Mouse (Mus musculus) hindbrain, embryonic 14.5 days (tissue): ENCODE results near the gene Pde10a. TPM values are rescaled to one million over a fixed set of nuclear protein-coding genes. Genes with fewer than 3 reads are reported as not detected.

Experiments used
- ATAC-seq: fragments of 200-750 bp; cut with Nextera tagmentation; 2 replicates; pipeline ENCODE4 v1.8.0; 2017; ENCODE audit warnings: moderate number of reproducible peaks, mild to moderate bottlenecking, moderate TSS enrichment, moderate library complexity; ENCODE audit not compliant: low FRiP score
- DNase-seq: peaks from one replicate; pipeline ENCODE4 v3.0.0-alpha.2; 2015; ENCODE audit warnings: low spot score
- H3K27ac ChIP-seq: fragments of 300-500 bp; sonication (generic); 2 replicates; pipeline ENCODE4 v1.5.1; 2014; ENCODE audit warnings: mild to moderate bottlenecking, moderate library complexity
- H3K27me3 ChIP-seq: fragments of 300-500 bp; sonication (generic); 2 replicates; pipeline ENCODE4 v1.6.1; 2014; ENCODE audit warnings: mild to moderate bottlenecking, low read length, mixed read lengths; ENCODE audit not compliant: control insufficient read depth, insufficient read depth
- H3K36me3 ChIP-seq: fragments of 300-500 bp; sonication (generic); replicated peaks from 2 replicates; pipeline ENCODE4 v1.6.1; 2014; ENCODE audit not compliant: control insufficient read depth, insufficient read depth
- H3K4me1 ChIP-seq: fragments of 300-500 bp; sonication (generic); replicated peaks from 2 replicates; pipeline ENCODE4 v1.6.1; 2014; ENCODE audit warnings: antibody characterized with exemption, low read length, mixed read lengths; ENCODE audit not compliant: control insufficient read depth, insufficient read depth
- H3K4me2 ChIP-seq: fragments of 300-500 bp; sonication (generic); replicated peaks from 2 replicates; pipeline ENCODE4 v1.6.1; 2014; ENCODE audit warnings: mild to moderate bottlenecking, moderate library complexity
- H3K4me3 ChIP-seq: fragments of 300-500 bp; sonication (generic); replicated peaks from 2 replicates; pipeline ENCODE4 v1.5.1; 2014; ENCODE audit warnings: mild to moderate bottlenecking, low read length
- H3K9ac ChIP-seq: fragments of 300-500 bp; sonication (generic); 2 replicates; pipeline ENCODE4 v1.6.1; 2014
- H3K9me3 ChIP-seq: fragments of 300-500 bp; sonication (generic); 2 replicates; pipeline ENCODE4 v1.6.1; 2016; ENCODE audit warnings: low read length; ENCODE audit not compliant: control insufficient read depth
- WGBS: fragments of 180-500 bp; shearing (Covaris S2); extraction: QIAGEN DNeasy Blood & Tissue Kit; methylation state at CpG from one replicate; pipeline ENCODE4 v1.1.7; 2014; 5-methylcytosine and 5-hydroxymethylcytosine counted together
- polyA plus RNA-seq: library from polyadenylated mRNA; unstranded; fragments of >200 nt; fragmentation: Nextera tagmentation; extraction: Ambion mirVana; gene quantifications from 2 replicates; pipeline ENCODE4 v1.2.1, GENCODE M21; 2014

Gene Pde10a
- polyA plus RNA-seq, 1 experiment from 2014 or later, result 15.8 TPM

DNA sequence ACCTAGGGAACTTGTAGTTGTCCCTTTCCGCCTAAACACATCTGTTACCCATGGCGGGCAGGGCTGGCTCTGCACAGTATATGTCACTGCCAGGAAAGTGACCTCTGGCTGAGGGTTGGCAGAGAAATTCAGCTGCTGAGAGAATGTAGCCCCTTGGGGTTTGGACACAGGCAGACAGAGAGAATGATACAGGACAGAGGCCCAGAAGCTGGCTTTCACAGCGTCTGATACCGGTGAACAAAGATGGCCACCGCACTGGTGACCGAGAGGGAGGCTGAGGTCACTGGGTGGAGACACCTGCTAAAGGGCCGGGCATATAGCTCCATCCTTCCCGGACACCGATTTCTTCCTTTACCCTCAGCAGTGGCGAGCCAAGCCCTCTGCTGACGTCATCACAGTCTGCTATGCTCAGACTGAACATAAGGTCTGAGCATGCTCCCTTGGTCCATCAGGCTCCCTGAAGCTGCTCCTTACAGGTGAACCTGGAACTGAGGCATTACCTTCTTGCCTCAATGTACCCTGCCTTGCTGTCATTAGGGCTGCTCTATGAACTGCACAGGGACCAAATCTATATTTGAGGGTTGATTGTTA, 250.5 kb downstream of the Pde10a start:
- DNase-seq, result no peak
- no peak overlapping the region for H3K9ac ChIP-seq
- no peaks in the 10 kb centered on the region for H3K36me3 ChIP-seq
- H3K4me2 ChIP-seq, result no peak overlapping the region
- H3K27ac ChIP-seq, result no peak overlapping the region
- 75% methylated on average over 11 of the region's 11 CpGs for WGBS
- H3K9me3 ChIP-seq, result no peaks in the 10 kb centered on the region
- H3K4me1 ChIP-seq, result no peaks in the 10 kb centered on the region
- ATAC-seq, result no peak
- no peaks in the 10 kb centered on the region for H3K27me3 ChIP-seq
- H3K4me3 ChIP-seq, result no peak overlapping the region

DNA sequence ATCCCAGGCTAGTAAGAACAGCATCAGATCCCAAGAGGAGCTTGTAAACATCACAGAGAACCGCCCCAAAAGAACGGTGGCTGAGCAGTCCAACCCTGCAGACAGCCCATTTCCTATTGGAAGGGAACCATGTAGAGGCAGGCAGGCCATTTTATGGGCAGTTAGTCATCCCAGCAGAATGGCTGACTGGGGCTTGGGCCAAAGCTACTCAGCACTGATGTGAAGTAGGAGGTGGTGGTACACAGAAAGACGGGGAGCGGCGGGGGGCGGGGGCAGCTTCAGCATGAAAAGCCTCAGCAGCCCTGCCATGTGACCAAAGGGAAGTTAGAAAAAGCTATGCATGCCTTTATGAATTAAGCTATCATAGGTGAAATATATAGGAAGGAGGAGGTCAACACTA, 252.5 kb downstream of the Pde10a start:
- DNase-seq, result no peak
- Histone ChIP-seq H3K4me2 (no peak overlapping the region), H3K27me3 (no peaks in the 10 kb centered on the region), H3K4me3 (no peak overlapping the region), H3K36me3 (no peaks in the 10 kb centered on the region), H3K9ac (no peak overlapping the region), H3K9me3 (no peaks in the 10 kb centered on the region), H3K4me1 (no peaks in the 10 kb centered on the region), H3K27ac (no peak overlapping the region)
- WGBS, result 97% methylated on average over 6 of the region's 6 CpGs
- ATAC-seq, result no peak

GRCm38 (mm10) chr17:8778839-8779238, 253.7 kb downstream of the Pde10a start:
- Histone ChIP-seq H3K36me3 (no peaks in the 10 kb centered on the region), H3K9ac (no peak overlapping the region), H3K27ac (no peak overlapping the region), H3K4me3 (no peak overlapping the region), H3K4me2 (no peak overlapping the region), H3K27me3 (no peaks in the 10 kb centered on the region), H3K9me3 (no peaks in the 10 kb centered on the region), H3K4me1 (no peaks in the 10 kb centered on the region)
- DNase-seq, result no peak
- WGBS, result 76% methylated on average over 5 of the region's 5 CpGs
- no peak for ATAC-seq

DNA sequence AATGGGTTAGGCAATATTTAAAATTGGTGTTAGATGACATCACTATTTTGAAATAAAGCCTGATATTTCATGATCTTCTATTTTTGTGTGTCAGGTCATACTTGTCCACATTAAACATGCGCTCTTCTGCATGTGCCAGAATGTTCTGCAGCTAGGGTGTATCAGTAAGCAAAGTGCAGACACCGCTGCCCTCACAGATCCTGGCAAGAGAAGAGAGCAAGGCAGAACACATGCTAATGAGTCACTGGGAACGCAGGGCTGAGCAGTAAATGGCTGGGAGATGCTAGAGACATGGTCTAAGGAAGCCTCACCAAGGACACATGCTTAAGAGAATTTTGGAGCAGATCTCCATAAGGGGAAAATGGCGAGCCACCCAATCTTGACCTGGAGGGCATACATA, 255.3 kb downstream of the Pde10a start:
- DNase-seq (no peak), ATAC-seq (no peak)
- Histone ChIP-seq H3K27ac (no peak overlapping the region), H3K4me2 (no peak overlapping the region), H3K9me3 (no peaks in the 10 kb centered on the region), H3K36me3 (no peaks in the 10 kb centered on the region), H3K4me1 (no peaks in the 10 kb centered on the region), H3K4me3 (no peak overlapping the region), H3K27me3 (no peaks in the 10 kb centered on the region), H3K9ac (no peak overlapping the region)
- WGBS, result 85% methylated on average over 4 of the region's 4 CpGs

- Histone ChIP-seq H3K4me3 (no peak overlapping the region), H3K36me3 (no peaks in the 10 kb centered on the region), H3K4me1 (no peaks in the 10 kb centered on the region), H3K4me2 (no peak overlapping the region), H3K27me3 (no peaks in the 10 kb centered on the region), H3K9me3 (no peaks in the 10 kb centered on the region), H3K9ac (no peak overlapping the region), H3K27ac (no peak overlapping the region)
- DNase-seq (no peak), ATAC-seq (no peak)
- 97% methylated on average over 2 of the region's 2 CpGs for WGBS
These were observed 255.9 kb downstream of the Pde10a start for GRCm38 (mm10) chr17:8781040-8781439.

- no peaks in the 10 kb centered on the region for H3K27me3 ChIP-seq
- no peak overlapping the region for H3K4me2 ChIP-seq
- no peak overlapping the region for H3K27ac ChIP-seq
- WGBS, result 81% methylated on average over 1 of the region's 1 CpGs
- no peak overlapping the region for H3K4me3 ChIP-seq
- no peak for DNase-seq
- H3K4me1 ChIP-seq, result no peaks in the 10 kb centered on the region
- H3K36me3 ChIP-seq, result no peaks in the 10 kb centered on the region
- no peak overlapping the region for H3K9ac ChIP-seq
- no peaks in the 10 kb centered on the region for H3K9me3 ChIP-seq
- ATAC-seq, result no peak
These were observed 256.4 kb downstream of the Pde10a start for GRCm38 (mm10) chr17:8781576-8781975.

DNA sequence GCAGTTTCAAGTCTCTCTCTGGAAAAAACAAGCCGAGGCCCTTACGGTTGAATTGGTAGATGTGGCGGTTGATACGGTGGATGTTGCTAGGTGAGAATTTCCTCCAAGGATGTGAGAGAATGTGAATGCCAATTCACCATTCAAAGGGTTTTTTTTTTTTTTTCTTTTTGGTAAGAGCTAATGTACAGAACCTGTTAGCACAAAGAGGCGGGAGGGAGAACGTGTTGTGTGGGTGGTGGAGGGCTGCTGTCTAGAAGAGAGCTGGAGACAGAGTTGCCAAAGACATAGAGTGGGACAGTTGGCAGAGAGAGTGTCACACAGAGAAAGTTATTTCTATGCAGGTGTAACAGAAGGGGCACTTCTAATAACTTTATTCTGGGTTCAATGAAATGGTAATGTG, 260.7 kb downstream of the Pde10a start:
- H3K4me2 ChIP-seq, result no peak overlapping the region
- H3K9me3 ChIP-seq, result no peaks in the 10 kb centered on the region
- H3K9ac ChIP-seq, result no peak overlapping the region

DNA sequence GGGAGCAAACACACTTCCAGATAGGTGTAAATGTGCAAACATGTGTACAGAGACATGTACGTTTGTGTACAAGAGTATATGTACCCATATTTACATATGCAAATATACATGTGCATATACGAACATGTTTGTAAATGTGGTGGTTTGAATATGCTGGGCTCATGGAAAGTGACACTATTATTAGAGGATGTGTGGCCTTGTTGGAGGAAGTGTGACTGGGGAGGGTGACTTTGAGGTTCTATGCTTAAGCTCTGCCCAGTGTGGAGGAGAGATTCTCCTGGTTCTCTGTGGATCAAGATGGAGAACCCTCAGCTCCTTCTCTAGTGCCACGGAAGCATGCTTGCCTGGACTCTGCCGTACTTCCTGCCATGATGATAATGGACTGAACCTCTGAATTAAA, 261.3 kb downstream of the Pde10a start:
- no peaks in the 10 kb centered on the region for H3K36me3 ChIP-seq
- WGBS, result 87% methylated on average over 4 of the region's 4 CpGs
- DNase-seq (no peak), ATAC-seq (no peak)
- H3K4me1 ChIP-seq, result no peaks in the 10 kb centered on the region
- H3K4me3 ChIP-seq, result no peak overlapping the region
- no peaks in the 10 kb centered on the region for H3K27me3 ChIP-seq
- H3K9ac ChIP-seq, result no peak overlapping the region
- H3K27ac ChIP-seq, result no peak overlapping the region
- no peaks in the 10 kb centered on the region for H3K9me3 ChIP-seq
- no peak overlapping the region for H3K4me2 ChIP-seq

More for the DNA sequence above, 260.7 kb downstream of the Pde10a start:
- Histone ChIP-seq H3K27ac (no peak overlapping the region), H3K4me3 (no peak overlapping the region), H3K36me3 (no peaks in the 10 kb centered on the region), H3K27me3 (no peaks in the 10 kb centered on the region), H3K4me1 (no peaks in the 10 kb centered on the region)
- no peak for DNase-seq
- no peak for ATAC-seq
- 54% methylated on average over 6 of the region's 6 CpGs for WGBS

DNA sequence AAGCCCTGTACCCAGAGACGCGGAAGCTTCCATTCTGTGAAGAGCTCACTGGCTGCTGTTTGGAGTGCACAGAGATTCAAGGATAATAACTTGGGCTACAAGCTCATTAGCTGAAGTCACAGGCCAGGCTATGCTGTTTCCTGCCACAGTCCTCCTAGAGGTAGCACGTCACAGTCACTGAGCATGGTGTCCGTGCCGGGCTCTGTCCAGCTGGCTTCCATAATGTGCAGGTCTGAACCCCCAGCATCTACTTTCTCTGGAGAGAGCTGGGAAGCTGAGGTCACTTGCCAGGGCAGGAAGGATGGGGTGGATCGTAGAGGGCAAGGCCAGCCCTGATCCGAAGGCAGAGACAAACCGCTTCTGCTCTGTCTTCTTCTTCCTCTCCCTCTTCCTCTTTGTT, 262.6 kb downstream of the Pde10a start:
- Histone ChIP-seq H3K27me3 (no peaks in the 10 kb centered on the region), H3K4me1 (no peaks in the 10 kb centered on the region), H3K9me3 (no peaks in the 10 kb centered on the region), H3K27ac (no peak overlapping the region), H3K9ac (no peak overlapping the region), H3K4me3 (no peak overlapping the region), H3K4me2 (no peak overlapping the region), H3K36me3 (no peaks in the 10 kb centered on the region)
- ATAC-seq, result no peak
- no peak for DNase-seq
- 48% methylated on average over 8 of the region's 8 CpGs for WGBS

DNA sequence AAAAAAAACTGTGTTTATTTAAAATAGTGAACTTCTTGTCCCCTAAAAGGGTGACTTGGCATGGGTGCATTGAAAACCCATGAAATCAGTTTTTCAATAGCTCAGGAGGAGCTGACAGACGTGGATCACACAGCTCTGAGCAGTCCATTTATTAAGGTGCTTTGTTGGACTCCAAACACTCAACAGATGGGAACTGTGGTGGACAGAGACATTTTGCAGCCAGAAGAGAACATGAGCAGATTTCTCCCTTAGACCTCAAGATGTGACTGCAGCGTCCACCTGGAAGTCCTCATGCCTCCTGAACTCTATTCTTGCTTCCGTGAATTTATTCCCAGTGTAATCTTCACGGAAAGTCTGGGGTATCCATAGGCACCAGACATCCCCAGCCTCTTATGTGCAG, 266.4 kb downstream of the Pde10a start:
- WGBS, result 62% methylated on average over 4 of the region's 4 CpGs
- H3K4me2 ChIP-seq, result no peak overlapping the region
- no peaks in the 10 kb centered on the region for H3K9me3 ChIP-seq
- no peaks in the 10 kb centered on the region for H3K36me3 ChIP-seq
- DNase-seq, result no peak
- no peak for ATAC-seq
- no peak overlapping the region for H3K4me3 ChIP-seq
- H3K27ac ChIP-seq, result no peak overlapping the region
- H3K9ac ChIP-seq, result no peak overlapping the region
- H3K27me3 ChIP-seq, result peaks cover 4% of the 10 kb centered on the region; the same call in 1 of the 2 replicates
- H3K4me1 ChIP-seq, result no peaks in the 10 kb centered on the region
